Mouse (Mus musculus) MEL (cell line): ENCODE measurements around the gene Palm. TPM values are rescaled to one million over a fixed set of nuclear protein-coding genes. Genes with fewer than 3 reads are reported as not detected.

ENCODE experiments used
- DNase-seq: peaks from one replicate; pipeline ENCODE4 v3.0.0; 2011; ENCODE audit warnings: low read depth, low spot score
- H3K27ac ChIP-seq: 2 replicates; pipeline ENCODE4 v1.5.1; 2012; ENCODE audit warnings: low read depth, mild to moderate bottlenecking, control low read depth, low read length, moderate library complexity; ENCODE audit not compliant: control insufficient read depth
- H3K27me3 ChIP-seq, 2 experiments: fragments of 150-350 bp in 1 of 2; sonication (generic) in 1 of 2; 2 replicates each; pipeline ENCODE4 v1.6.1; 2012; ENCODE audit warnings: low read length in 2 of 2, mild to moderate bottlenecking in 2 of 2, improper control_type of control experiment in 1 of 2, moderate library complexity in 1 of 2; ENCODE audit not compliant: insufficient read depth in 2 of 2, control insufficient read depth in 1 of 2
- H3K36me3 ChIP-seq, 2 experiments: 2 replicates each; pipeline ENCODE4 v1.6.1; 2012 to 2014; ENCODE audit warnings: low read length in 2 of 2, improper control_type of control experiment in 1 of 2, inconsistent platforms in 1 of 2, mild to moderate bottlenecking in 1 of 2; ENCODE audit not compliant: insufficient read depth in 2 of 2, control insufficient read depth in 1 of 2
- H3K4me1 ChIP-seq, 2 experiments: fragments of 150-350 bp in 1 of 2; sonication (generic) in 1 of 2; 2 replicates each; pipeline ENCODE4 v1.6.1; 2012; ENCODE audit warnings: low read length in 2 of 2, improper control_type of control experiment in 1 of 2, mild to moderate bottlenecking in 1 of 2; ENCODE audit not compliant: insufficient read depth in 2 of 2, control insufficient read depth in 1 of 2
- H3K4me3 ChIP-seq, 2 experiments: fragments of 150-350 bp in 1 of 2; sonication (generic) in 1 of 2; 2 replicates each; pipeline ENCODE4 v1.5.1; 2012; ENCODE audit warnings: low read depth in 2 of 2, low read length in 2 of 2, mild to moderate bottlenecking in 2 of 2, moderate library complexity in 2 of 2, control low read depth in 1 of 2, improper control_type of control experiment in 1 of 2; ENCODE audit not compliant: control insufficient read depth in 1 of 2, insufficient read depth in 1 of 2
- H3K79me2 ChIP-seq: 2 replicates; pipeline ENCODE4 v1.6.1; 2012; ENCODE audit warnings: mild to moderate bottlenecking, low read length, moderate library complexity; ENCODE audit not compliant: control insufficient read depth, poor library complexity, insufficient read depth
- H3K9ac ChIP-seq: 2 replicates; pipeline ENCODE4 v1.6.1; 2012; ENCODE audit warnings: low read depth, mild to moderate bottlenecking, control low read depth, low read length, moderate library complexity; ENCODE audit not compliant: control insufficient read depth, poor library complexity, severe bottlenecking
- H3K9me3 ChIP-seq: fragments of 150-350 bp; sonication (generic); replicated peaks from 2 replicates; pipeline ENCODE4 v1.6.1; 2012; ENCODE audit warnings: mild to moderate bottlenecking, low read length, improper control_type of control experiment, moderate library complexity; ENCODE audit not compliant: insufficient read depth
- BHLHE40 ChIP-seq: IDR thresholded peaks from 2 replicates; pipeline ENCODE4 v1.6.1; 2012; ENCODE audit warnings: low read depth, mild to moderate bottlenecking, inconsistent platforms, low read length, improper control_type of control experiment, borderline replicate concordance
- CTCF ChIP-seq, 3 experiments: IDR thresholded peaks in 2 of 3; conservative IDR thresholded peaks in 1 of 3; 2 replicates each; pipeline ENCODE4 v1.5.1; 2011 to 2012; ENCODE audit warnings: low read length in 3 of 3, low read depth in 2 of 3, mild to moderate bottlenecking in 2 of 3, improper control_type of control experiment in 1 of 3, inconsistent platforms in 1 of 3, mixed read lengths in 1 of 3, moderate library complexity in 1 of 3; ENCODE audit not compliant: control insufficient read depth in 1 of 3, insufficient read depth in 1 of 3, poor library complexity in 1 of 3, severe bottlenecking in 1 of 3
- EP300 ChIP-seq, 2 experiments: IDR thresholded peaks; 2 replicates each; pipeline ENCODE4 v1.6.1; 2011; ENCODE audit warnings: improper control_type of control experiment in 2 of 2, low read length in 2 of 2, low read depth in 1 of 2, mild to moderate bottlenecking in 1 of 2
- ETS1 ChIP-seq: IDR thresholded peaks from 2 replicates; pipeline ENCODE4 v1.6.1; 2012; ENCODE audit warnings: low read depth, mild to moderate bottlenecking, inconsistent platforms, low read length, improper control_type of control experiment, moderate library complexity
- GABPA ChIP-seq: IDR thresholded peaks from 2 replicates; pipeline ENCODE4 v1.6.1; 2012; ENCODE audit warnings: low read depth, mild to moderate bottlenecking, inconsistent platforms, low read length, improper control_type of control experiment, moderate library complexity
- MAFK ChIP-seq: IDR thresholded peaks from 2 replicates; pipeline ENCODE4 v1.6.1; 2011; ENCODE audit warnings: low read depth, mild to moderate bottlenecking, low read length, improper control_type of control experiment, borderline replicate concordance
- MAX ChIP-seq: IDR thresholded peaks from 2 replicates; pipeline ENCODE4 v1.6.1; 2011; ENCODE audit warnings: low read length, improper control_type of control experiment
- MAZ ChIP-seq: IDR thresholded peaks from 2 replicates; pipeline ENCODE4 v1.6.1; 2012; ENCODE audit warnings: low read depth, mild to moderate bottlenecking, inconsistent platforms, low read length, improper control_type of control experiment
- MEF2A ChIP-seq: IDR thresholded peaks from 2 replicates; pipeline ENCODE4 v1.6.1; 2014; ENCODE audit warnings: low read depth, mild to moderate bottlenecking, inconsistent platforms, low read length, improper control_type of control experiment; ENCODE audit not compliant: poor library complexity, insufficient replicate concordance, severe bottlenecking; ENCODE audit errors: extremely low read depth
- MYB ChIP-seq: IDR thresholded peaks from 2 replicates; pipeline ENCODE4 v1.6.1; 2011; ENCODE audit warnings: mild to moderate bottlenecking, low read depth, low read length, improper control_type of control experiment
- MYC ChIP-seq: IDR thresholded peaks from 2 replicates; pipeline ENCODE4 v1.6.1; 2011; ENCODE audit warnings: low read depth, mild to moderate bottlenecking, low read length, improper control_type of control experiment, moderate library complexity
- NELFE ChIP-seq: IDR thresholded peaks from 2 replicates; pipeline ENCODE4 v1.6.1; 2011; ENCODE audit warnings: low read depth, low read length, improper control_type of control experiment
- NRF1 ChIP-seq: IDR thresholded peaks from 2 replicates; pipeline ENCODE4 v1.6.1; 2014; ENCODE audit warnings: low read depth, mild to moderate bottlenecking, inconsistent platforms, low read length, improper control_type of control experiment, moderate library complexity; ENCODE audit not compliant: poor library complexity, insufficient read depth, severe bottlenecking
- POLR2AphosphoS2 ChIP-seq: IDR thresholded peaks from 2 replicates; pipeline ENCODE4 v1.6.1; 2011; ENCODE audit warnings: low read length, improper control_type of control experiment
- RAD21 ChIP-seq: IDR thresholded peaks from 2 replicates; pipeline ENCODE4 v1.6.1; 2011; ENCODE audit warnings: mild to moderate bottlenecking, low read depth, low read length, improper control_type of control experiment
- RCOR1 ChIP-seq: IDR thresholded peaks from 2 replicates; pipeline ENCODE4 v1.6.1; 2012; ENCODE audit warnings: low read depth, mild to moderate bottlenecking, inconsistent platforms, low read length, improper control_type of control experiment
- SIN3A ChIP-seq: IDR thresholded peaks from 2 replicates; pipeline ENCODE4 v1.6.1; 2012; ENCODE audit warnings: low read length, improper control_type of control experiment, inconsistent platforms
- TAL1 ChIP-seq: IDR thresholded peaks from 2 replicates; pipeline ENCODE4 v1.6.1; 2012; ENCODE audit warnings: mild to moderate bottlenecking, inconsistent platforms, low read length, moderate library complexity, mixed read lengths
- TBP ChIP-seq: IDR thresholded peaks from 2 replicates; pipeline ENCODE4 v1.8.0; 2011; ENCODE audit warnings: low read depth, low read length, improper control_type of control experiment
- UBTF ChIP-seq: IDR thresholded peaks from 2 replicates; pipeline ENCODE4 v1.6.1; 2012; ENCODE audit warnings: low read depth, mild to moderate bottlenecking, inconsistent platforms, low read length, improper control_type of control experiment, moderate library complexity, borderline replicate concordance; ENCODE audit not compliant: insufficient read depth
- USF1 ChIP-seq: IDR thresholded peaks from 2 replicates; pipeline ENCODE4 v1.6.1; 2014; ENCODE audit warnings: low read depth, mild to moderate bottlenecking, inconsistent platforms, low read length, improper control_type of control experiment, moderate library complexity
- USF2 ChIP-seq, 2 experiments: IDR thresholded peaks; 2 replicates each; pipeline ENCODE4 v1.6.1; 2011 to 2012; ENCODE audit warnings: improper control_type of control experiment in 2 of 2, low read length in 2 of 2, borderline replicate concordance in 1 of 2, inconsistent platforms in 1 of 2, low read depth in 1 of 2, mild to moderate bottlenecking in 1 of 2; ENCODE audit not compliant: insufficient read depth in 1 of 2
- ZC3H11A ChIP-seq: IDR thresholded peaks from 2 replicates; pipeline ENCODE4 v1.6.1; 2012; ENCODE audit warnings: low read depth, mild to moderate bottlenecking, inconsistent platforms, low read length, improper control_type of control experiment
- ZMIZ1 ChIP-seq: IDR thresholded peaks from 2 replicates; pipeline ENCODE4 v1.6.1; 2012; ENCODE audit warnings: low read depth, mild to moderate bottlenecking, inconsistent platforms, low read length, improper control_type of control experiment, moderate library complexity
- ZNF384 ChIP-seq: IDR thresholded peaks from 2 replicates; pipeline ENCODE4 v1.6.1; 2012; ENCODE audit warnings: low read depth, mild to moderate bottlenecking, inconsistent platforms, low read length, improper control_type of control experiment
- polyA plus RNA-seq, 2 experiments: library from polyadenylated mRNA; stranded (reverse) in 1 of 2; unstranded in 1 of 2; fragments of >175 nt in 1 of 2; fragments of >200 nt in 1 of 2; gene quantifications; 2 replicates each; pipeline versions ENCODE4 v1.2.1 to v1.2.4; 2012; ENCODE audit warnings: low replicate concordance in 2 of 2, low read depth in 1 of 2; ENCODE audit not compliant: insufficient read length in 2 of 2, insufficient read depth in 1 of 2, missing spikeins in 1 of 2
- total RNA-seq: library from RNA; depleted of rRNA; stranded (reverse); fragments of 300-350 nt; gene quantifications from 2 replicates; pipeline ENCODE4 v1.2.3, GENCODE M21; 2012

The Palm gene
- total and polyA plus RNA-seq, 3 experiments, result 4.8 to 15.5 TPM; not detected in 1

- no peak for TF ChIP-seq MYB
- TF ChIP-seq NELFE, result peak; percentile 70
- peak; percentile 32; the same call in 1 of the 2 replicates for TF ChIP-seq USF1
- no peak for TF ChIP-seq ZC3H11A
These were observed 26.7 kb upstream of the Palm start, which contains the start of gene Rnf126 (continued) for GRCm38 (mm10) chr10:79766508-79767325.

- H3K36me3 ChIP-seq, result peaks cover 0 to 13% of the 10 kb centered on the region in 2 experiments; a peak in 2 of 4 replicates
- peaks cover 0 to 19% of the 10 kb centered on the region in 2 experiments; a peak in 3 of 4 replicates for H3K4me1 ChIP-seq
These were observed 25.8 kb upstream of the Palm start for GRCm38 (mm10) chr10:79767372-79768244.

DNA sequence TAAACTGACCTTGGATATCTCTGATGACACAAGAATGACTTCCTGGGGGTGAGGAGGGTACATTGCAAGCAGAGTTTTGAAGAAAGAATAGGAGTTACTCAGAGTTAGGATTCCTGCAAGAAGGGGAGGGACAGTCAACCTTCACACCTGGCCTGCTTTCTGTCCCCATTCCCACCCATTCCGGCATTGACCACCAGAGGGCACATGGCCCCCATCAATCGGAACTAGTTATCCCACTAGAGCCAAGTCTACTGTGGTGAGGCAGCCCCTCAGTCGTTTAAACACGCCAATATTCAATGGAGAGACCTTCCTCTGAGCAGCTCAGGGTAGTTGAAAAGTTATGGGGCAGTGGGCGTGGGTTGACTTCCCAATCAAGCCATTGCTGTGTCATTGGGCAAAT, 25.0 kb upstream of the Palm start:
- DNase-seq, result peak; percentile 72
- H3K27ac ChIP-seq, result no peak overlapping the region
- no peak overlapping the region for H3K4me3 ChIP-seq
- no peaks in the 10 kb centered on the region for H3K27me3 ChIP-seq
- H3K9ac ChIP-seq, result no peak overlapping the region
- H3K79me2 ChIP-seq, result peaks cover 36% of the 10 kb centered on the region
- H3K36me3 ChIP-seq, result peaks cover 0 to 13% of the 10 kb centered on the region in 2 experiments; a peak in 2 of 4 replicates
- no peaks in the 10 kb centered on the region for H3K9me3 ChIP-seq
- H3K4me1 ChIP-seq, result peaks cover 0 to 19% of the 10 kb centered on the region in 2 experiments; a peak in 3 of 4 replicates
- no peak for TF ChIP-seq ZMIZ1
- no peak for TF ChIP-seq MAFK
- no peak for TF ChIP-seq POLR2AphosphoS2
- TF ChIP-seq RCOR1, result no peak
- no peak for TF ChIP-seq NRF1
- TF ChIP-seq RAD21, result peak; percentile 85
- TF ChIP-seq ETS1, result no peak
- peak; percentile 38; the same call in 1 of the 2 replicates for TF ChIP-seq SIN3A
- no peak for TF ChIP-seq ZNF384
- no peak for TF ChIP-seq NELFE
- TF ChIP-seq TBP, result no peak
- TF ChIP-seq UBTF, result no peak
- no peak for TF ChIP-seq USF1
- TF ChIP-seq MAX, result no peak
- TF ChIP-seq CTCF (IDR thresholded peaks at IDR 0.05 in 2 of 3, conservative IDR thresholded peaks at IDR 0.05 in 1 of 3; ENCODE audit: control insufficient read depth in 1 of 3, insufficient read depth in 1 of 3, low read depth in 2 of 3, low read length in 3 of 3, poor library complexity in 1 of 3, severe bottlenecking in 1 of 3), result peak; percentile 89 to 93 (median 93)
- no peak for TF ChIP-seq MEF2A
- TF ChIP-seq MYC, result no peak
- no peak for TF ChIP-seq BHLHE40

More at GRCm38 (mm10) chr10:79767372-79768244, 25.8 kb upstream of the Palm start:
- Histone ChIP-seq H3K4me3 (peak overlapping the region; percentile 66 to 99), H3K27ac (peak overlapping the region; percentile 72), H3K27me3 (no peaks in the 10 kb centered on the region), H3K79me2 (peaks cover 43% of the 10 kb centered on the region), H3K9me3 (no peaks in the 10 kb centered on the region), H3K9ac (peak overlapping the region; percentile 75)
- TF ChIP-seq MYB, result no peak
- TF ChIP-seq GABPA, result no peak
- TF ChIP-seq NRF1, result peak; percentile 65
- TF ChIP-seq TAL1, result no peak
- TF ChIP-seq ETS1, result 0 out of 2 replicates have a peak, but pooled peaks have one; percentile 8
- no peak for TF ChIP-seq USF2 (IDR thresholded peaks at IDR 0.05; ENCODE audit: borderline replicate concordance in 1 of 2, insufficient read depth in 1 of 2, low read depth in 1 of 2, low read length in 2 of 2)
- peak; percentile 80 for TF ChIP-seq ZNF384
- TF ChIP-seq EP300 (IDR thresholded peaks at IDR 0.05; ENCODE audit: low read depth in 1 of 2, low read length in 2 of 2), result no peak
- no peak for TF ChIP-seq SIN3A
- TF ChIP-seq MAZ, result 0 out of 2 replicates have a peak, but pooled peaks have one; percentile 19
- TF ChIP-seq NELFE, result peak; percentile 19; the same call in 1 of the 2 replicates
- DNase-seq, result peak; percentile 91
